In genomic region chr8:116552255-116552654, GRCm38 (mm10) we compare ENCODE assay signal across 12 mouse cellular contexts. TPM values are rescaled to one million over a fixed set of nuclear protein-coding genes. Genes with fewer than 3 reads are reported as not detected.
A peak's percentile ranks its signal among the peaks of the same experiment; 100 is the strongest.
DNase-seq lines count a peak whose midpoint lies in the region; ATAC-seq lines count a peak whose summit lies in the region.
"Had no signal": no experiment of that assay in that cellular context is flagged by ENCODE, and none has a peak within 500 bp of the region (broad histone marks: within the 10 kb centered on the region; RNA-seq: fewer than 3 reads in every experiment).

No protein-coding gene starts in this region.

- WGBS in forebrain, embryonic 13.5 days: 88% methylated on average over 6 of the region's 6 CpGs

- no peaks in the 10 kb centered on the region for H3K4me1 ChIP-seq in forebrain, embryonic 13.5 days
- H3K4me1 ChIP-seq: embryonic facial prominence, embryonic 12.5 days; hindbrain, embryonic 15.5 days had no signal

- no peak overlapping the region for H3K27ac ChIP-seq in forebrain, embryonic 13.5 days
- H3K27ac ChIP-seq: embryonic facial prominence, embryonic 12.5 days; hindbrain, embryonic 15.5 days; kidney, postnatal 0 days had no signal

- no peak overlapping the region for H3K4me2 ChIP-seq in forebrain, embryonic 13.5 days
- H3K4me2 ChIP-seq: embryonic facial prominence, embryonic 12.5 days; hindbrain, embryonic 15.5 days had no signal

- peak; percentile 58 for ATAC-seq in activated CD4-positive, CD25-positive, alpha-beta regulatory T cell, adult 4 months
- ATAC-seq in granulocyte monocyte progenitor cell, adult 5-6 weeks (replicated peaks; ENCODE audit: poor library complexity, severe bottlenecking): peak; percentile 88
- no peak for ATAC-seq in forebrain, embryonic 13.5 days

- no peaks in the 10 kb centered on the region for H3K9me3 ChIP-seq in forebrain, embryonic 13.5 days (replicated peaks)
- H3K9me3 ChIP-seq: embryonic facial prominence, embryonic 12.5 days; hindbrain, embryonic 15.5 days had no signal

- H3K4me3 ChIP-seq in forebrain, embryonic 13.5 days: no peak overlapping the region
- H3K4me3 ChIP-seq: embryonic facial prominence, embryonic 12.5 days; hindbrain, embryonic 15.5 days had no signal

- H3K9ac ChIP-seq in forebrain, embryonic 13.5 days: no peak overlapping the region
- H3K9ac ChIP-seq: embryonic facial prominence, embryonic 12.5 days; hindbrain, embryonic 15.5 days had no signal

- DNase-seq in layer of hippocampus, adult 8-10 months (ENCODE audit: low spot score in 2 of 2): peak; percentile 10 to 15
- no peak for DNase-seq in layer of hippocampus, postnatal 10 days (ENCODE audit: low spot score in 2 of 2)
- DNase-seq in right cerebral cortex, postnatal 14 days: peak; percentile 15
- no peak for DNase-seq in thymus, postnatal 36 days

- no peaks in the 10 kb centered on the region for H3K36me3 ChIP-seq in forebrain, embryonic 13.5 days (ENCODE audit: poor library complexity, severe bottlenecking)
- H3K36me3 ChIP-seq: embryonic facial prominence, embryonic 12.5 days; hindbrain, embryonic 15.5 days had no signal

- H3K27me3 ChIP-seq in forebrain, embryonic 13.5 days: no peaks in the 10 kb centered on the region
- H3K27me3 ChIP-seq: embryonic facial prominence, embryonic 12.5 days; hindbrain, embryonic 15.5 days had no signal

RNA-seq across cellular contexts. Expression of gene Dynlrb2, which starts 47.5 kb away (rescaled TPM):
- 1 to 10 TPM in 3 of 4 experiments, not detected in 1; 2.2 to 5.3 (median 2.8) TPM for total RNA-seq in layer of hippocampus, adult 8-10 months (2022)
- 1 to 10 TPM; 4.5 TPM for total RNA-seq in layer of hippocampus, postnatal 10 days (2021)
- not detected for polyA plus RNA-seq in activated CD4-positive, CD25-positive, alpha-beta regulatory T cell, adult 4 months (2017; shearing (Covaris generic))
- not detected in 2 replicates for total RNA-seq in granulocyte monocyte progenitor cell, adult 5-6 weeks (2014; fragmentation: Nextera tagmentation)
- not detected in 2 replicates for total RNA-seq in granulocyte monocyte progenitor cell, adult 5-6 weeks (2017)
- polyA plus RNA-seq in forebrain, embryonic 13.5 days (2015; fragmentation: Nextera tagmentation; extraction: Ambion mirVana): 11.7 and 14.4 TPM in 2 replicates
- polyA plus RNA-seq: heart, embryonic 14.5 days; stomach, embryonic 14.5 days had no signal

Comparison
In these comparisons a context has a peak if more than half of its experiments do, and no peak if none do; other contexts are left out.
1. DNase-seq: peak in layer of hippocampus, adult 8-10 months (2 of 2) and right cerebral cortex, postnatal 14 days (single experiment); none in layer of hippocampus, postnatal 10 days (0 of 2) and thymus, postnatal 36 days (0 of 2).